Mouse (Mus musculus): Measurements from ENCODE around the gene Dclk2.

Gene Dclk2

DNA sequence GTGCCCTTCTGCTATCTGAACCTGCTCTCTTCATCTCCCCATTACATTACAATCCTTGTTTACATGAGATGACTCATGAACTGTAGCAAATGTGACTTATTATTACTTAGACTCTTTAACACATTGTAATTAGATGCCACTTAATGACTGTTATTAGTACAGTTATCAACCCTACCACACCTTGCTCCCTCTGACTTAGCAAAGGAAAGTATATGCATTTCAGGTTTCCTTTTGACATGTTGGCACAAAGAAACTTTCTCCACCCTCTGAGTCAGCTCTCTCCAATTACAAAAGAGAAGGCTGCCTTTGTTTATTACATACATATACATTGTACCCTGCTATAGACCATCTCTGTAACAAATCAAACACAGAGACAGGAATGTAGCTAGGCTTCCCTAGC is 33.1 kb downstream of the Dclk2 start:
- no peak for DNase-seq (ENCODE audit: low spot score)

DNA sequence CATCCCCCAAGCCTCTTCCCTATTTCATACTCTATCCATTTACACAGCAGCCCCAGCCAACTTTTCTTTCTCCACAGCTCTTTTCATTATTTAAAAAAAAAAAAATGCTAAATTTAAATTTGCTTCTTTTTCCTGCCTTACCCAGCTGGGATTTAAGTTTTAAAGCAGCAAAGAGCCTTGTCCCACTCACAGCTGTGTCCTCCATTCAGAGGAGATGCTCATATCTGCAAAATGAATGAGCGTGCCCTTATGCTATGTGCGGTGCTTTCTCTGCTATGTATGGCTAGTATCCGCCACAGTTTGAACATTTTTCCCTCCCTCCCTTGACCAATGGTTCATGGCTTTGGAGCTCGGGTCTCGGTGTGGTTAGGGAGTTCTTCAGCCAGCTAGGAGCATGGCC is 35.5 kb downstream of the Dclk2 start:
- no peak for DNase-seq (ENCODE audit: low spot score)

- DNase-seq (ENCODE audit: low spot score), result no peak
Observed at GRCm38 (mm10) chr3:86884481-86884880, 36.2 kb downstream of the Dclk2 start.

GRCm38 (mm10) chr3:86883985-86884384 is 36.7 kb downstream of the Dclk2 start:
- no peak for DNase-seq (ENCODE audit: low spot score)

DNA sequence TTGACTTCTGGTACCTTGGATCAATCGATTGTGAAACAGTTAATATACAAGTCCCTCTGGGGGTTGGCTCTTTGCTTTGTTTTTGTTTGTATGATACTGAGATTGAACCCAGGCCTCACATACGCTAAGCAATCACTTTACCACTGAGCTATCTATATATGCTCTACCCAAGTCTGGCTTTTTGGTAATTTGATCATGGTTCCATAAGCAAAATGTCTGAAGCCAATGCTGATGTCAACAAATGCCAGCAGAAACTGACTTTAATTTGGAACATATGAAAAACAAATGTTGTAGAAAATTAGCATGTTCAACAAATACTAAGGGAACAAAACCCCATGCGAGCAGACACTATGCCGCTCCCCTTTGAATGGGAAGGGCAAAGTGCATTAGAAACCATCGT is 44.7 kb downstream of the Dclk2 start:
- DNase-seq (ENCODE audit: low spot score), result no peak

GRCm38 (mm10) chr3:86873092-86873600 is 47.5 kb downstream of the Dclk2 start:
- no peak for DNase-seq (ENCODE audit: low spot score)

DNA sequence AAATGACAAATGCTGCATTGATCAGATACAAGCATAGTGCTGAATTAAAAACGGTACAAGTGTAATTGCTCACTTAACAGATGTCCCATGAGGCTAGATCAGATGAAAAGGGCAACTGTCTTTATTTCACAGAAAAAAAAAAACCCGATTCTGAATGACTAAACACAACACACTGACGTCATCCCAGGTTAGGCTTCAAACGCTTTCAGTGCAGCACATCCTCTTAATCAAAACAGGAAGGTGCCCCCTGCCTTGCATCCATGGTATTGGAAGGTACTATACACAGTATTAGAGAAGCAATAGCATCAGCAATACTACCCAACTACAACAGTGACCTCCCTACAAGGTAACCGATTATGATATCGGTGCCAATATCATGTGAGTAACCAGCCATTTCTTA is 49.7 kb downstream of the Dclk2 start:
- DNase-seq (ENCODE audit: low spot score), result peak; percentile 44

- no peak for DNase-seq (ENCODE audit: low spot score)
Observed at GRCm38 (mm10) chr3:86870411-86870810, 50.2 kb downstream of the Dclk2 start.

DNA sequence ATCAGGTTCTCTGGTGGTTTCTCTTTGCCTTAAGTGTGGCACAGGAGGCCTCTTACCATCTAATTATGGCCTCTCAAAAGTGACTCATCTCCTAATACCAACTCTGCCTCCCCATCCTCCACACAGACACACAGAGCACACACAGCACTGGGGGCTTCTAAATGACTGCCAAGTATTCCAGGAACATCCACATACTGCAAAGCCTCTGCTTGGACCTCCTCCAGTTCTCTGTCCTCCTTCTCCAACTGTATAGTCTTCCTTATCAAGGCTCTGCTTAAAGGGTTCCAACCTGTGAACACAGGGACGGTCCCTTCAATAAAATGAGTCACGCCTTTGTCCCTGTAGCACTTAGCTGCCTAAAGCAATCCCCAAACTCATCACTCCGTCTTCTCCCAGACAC is 51.9 kb downstream of the Dclk2 start:
- DNase-seq (ENCODE audit: low spot score), result no peak

- DNase-seq (ENCODE audit: low spot score), result no peak
Observed at GRCm38 (mm10) chr3:86863327-86864008, 57.2 kb downstream of the Dclk2 start.

DNA sequence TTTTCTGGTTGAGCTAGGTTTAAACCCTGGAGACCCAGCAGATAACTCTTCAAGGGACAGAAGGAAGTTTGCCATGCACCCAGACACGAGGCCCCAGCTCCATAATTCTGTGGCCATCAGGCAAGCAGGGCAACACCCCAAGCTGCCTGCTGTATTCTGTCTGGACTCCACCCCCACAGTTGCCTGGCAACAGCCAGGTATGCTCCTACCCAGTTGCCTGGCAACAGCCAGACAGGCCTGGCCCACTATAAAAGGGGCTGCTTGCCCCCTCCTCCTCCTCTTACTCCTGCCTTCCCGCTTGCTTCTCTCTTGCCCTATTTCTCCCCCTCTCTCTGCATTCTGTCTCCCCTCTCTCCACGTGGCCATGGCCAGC is 57.7 kb downstream of the Dclk2 start:
- DNase-seq (ENCODE audit: low spot score), result no peak

- DNase-seq (ENCODE audit: low spot score), result no peak
Observed at GRCm38 (mm10) chr3:86862245-86862938, 58.3 kb downstream of the Dclk2 start.

GRCm38 (mm10) chr3:86859791-86860190 is 60.9 kb downstream of the Dclk2 start:
- no peak for DNase-seq (ENCODE audit: low spot score)

- no peak for DNase-seq (ENCODE audit: low spot score)
Observed at GRCm38 (mm10) chr3:86858699-86859098, 62.0 kb downstream of the Dclk2 start.

- DNase-seq (ENCODE audit: low spot score), result no peak
Observed at GRCm38 (mm10) chr3:86857833-86858398, 62.7 kb downstream of the Dclk2 start.

DNA sequence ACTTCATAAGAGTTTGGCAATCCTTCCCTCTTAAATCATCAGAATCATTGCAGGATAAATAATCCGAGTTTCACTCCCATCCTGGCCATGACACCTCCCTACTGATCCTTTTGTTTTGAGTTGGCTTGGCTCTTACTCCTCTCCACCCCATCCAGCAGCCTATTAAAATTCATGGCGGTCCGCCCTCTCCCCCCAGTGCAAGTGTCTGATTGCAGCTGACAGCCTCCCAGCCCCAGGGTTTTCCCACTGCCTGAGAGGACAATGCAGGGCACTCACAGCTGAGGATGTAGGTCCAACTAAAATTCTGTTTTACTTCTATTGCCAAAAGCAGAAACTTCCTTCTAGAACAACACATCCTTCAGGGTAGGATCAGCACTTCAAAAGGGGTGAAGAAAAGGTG is 67.8 kb downstream of the Dclk2 start:
- DNase-seq (ENCODE audit: low spot score), result no peak

GRCm38 (mm10) chr3:86851131-86851530 is 69.5 kb downstream of the Dclk2 start:
- no peak for DNase-seq (ENCODE audit: low spot score)

GRCm38 (mm10) chr3:86850394-86851030 is 70.1 kb downstream of the Dclk2 start:
- DNase-seq (ENCODE audit: low spot score), result no peak

- DNase-seq (ENCODE audit: low spot score), result no peak
Observed at GRCm38 (mm10) chr3:86849337-86849736, 71.3 kb downstream of the Dclk2 start.

DNA sequence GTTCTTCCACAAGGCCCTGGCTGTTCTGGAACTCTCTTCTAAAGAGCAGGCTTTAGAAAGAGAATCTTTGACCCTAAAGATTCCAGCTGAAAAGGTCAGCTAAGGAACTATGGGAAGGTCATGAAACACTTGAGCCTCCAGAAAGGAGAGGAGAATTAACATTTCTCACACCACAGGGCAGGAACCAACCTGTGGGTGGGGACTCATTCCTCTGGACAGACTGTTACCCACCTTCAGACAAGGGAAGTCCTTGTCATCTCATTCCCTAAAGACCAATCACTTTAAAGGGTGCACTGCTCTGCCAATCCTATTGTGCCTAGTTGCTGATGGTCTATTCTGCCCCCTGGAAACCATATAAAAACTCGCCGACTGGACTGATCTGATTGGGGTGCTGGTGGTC is 73.1 kb downstream of the Dclk2 start:
- DNase-seq (ENCODE audit: low spot score), result no peak

DNA sequence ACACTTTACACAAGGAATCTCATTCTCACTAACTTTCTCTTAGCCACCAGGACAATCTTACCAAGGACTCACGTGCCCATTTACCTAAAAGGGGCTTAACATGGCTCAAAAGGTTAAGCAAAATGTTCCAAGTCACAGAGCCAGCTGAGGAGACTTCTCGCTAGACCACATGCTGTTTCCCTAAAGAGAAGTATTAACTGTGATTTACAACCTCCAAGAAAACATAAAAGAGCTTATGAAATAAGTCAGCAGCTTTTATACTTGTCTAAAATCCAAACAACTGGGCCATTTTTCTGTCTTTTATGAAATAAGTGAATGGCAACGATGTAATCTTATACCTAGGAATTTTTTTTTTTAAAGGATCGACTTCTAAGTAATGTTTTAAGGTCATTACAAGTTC is 74.6 kb downstream of the Dclk2 start:
- no peak for DNase-seq (ENCODE audit: low spot score)

GRCm38 (mm10) chr3:86845578-86845977 is 75.1 kb downstream of the Dclk2 start:
- no peak for DNase-seq (ENCODE audit: low spot score)

Data from T-cell, adult 2 months (primary cell).